In the genomic region with DNA sequence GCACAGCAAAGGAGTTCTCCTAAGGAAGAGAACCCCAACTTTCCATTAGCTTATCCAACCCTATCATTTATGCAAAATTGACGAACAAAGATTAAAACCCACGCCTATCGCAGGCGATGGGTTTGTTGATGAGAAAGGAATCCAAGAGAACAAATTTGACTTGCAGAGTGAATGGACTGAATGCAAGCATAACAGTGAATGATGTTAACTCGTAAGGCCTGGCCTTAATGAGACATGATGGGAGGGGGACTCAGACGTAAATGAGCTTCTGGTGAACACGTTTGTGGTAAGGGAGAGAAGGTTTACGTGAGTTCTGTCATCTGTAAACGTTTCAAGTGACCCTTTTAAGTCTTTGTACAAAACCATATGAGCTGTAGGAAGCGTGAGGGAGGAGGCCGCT, we compare ENCODE assay signal across 9 mouse cellular contexts. TPM values are rescaled to one million over a fixed set of nuclear protein-coding genes. Genes with fewer than 3 reads are reported as not detected.
A peak's percentile ranks its signal among the peaks of the same experiment; 100 is the strongest.
DNase-seq lines count a peak whose midpoint lies in the region; ATAC-seq and TF ChIP-seq lines count a peak whose summit lies in the region.
"Had no signal": no experiment of that assay in that cellular context is flagged by ENCODE, and none has a peak within 500 bp of the region (broad histone marks: within the 10 kb centered on the region; RNA-seq: fewer than 3 reads in every experiment).

No protein-coding gene starts in this region.

- TF ChIP-seq POLR2A in myocyte (IDR thresholded peaks at IDR 0.05; ENCODE audit: insufficient read length, low read depth) = no peak

- H3K9me3 ChIP-seq in forebrain, embryonic 13.5 days (replicated peaks) = 0 out of 2 replicates have a peak, but pooled peaks cover 4% of the 10 kb centered on the region
- no peaks in the 10 kb centered on the region for H3K9me3 ChIP-seq in intestine, postnatal 0 days (ENCODE audit: control insufficient read depth)

- H3K79me2 ChIP-seq in myocyte (ENCODE audit: control insufficient read depth, insufficient read depth) = no peaks in the 10 kb centered on the region

- peak overlapping the region; percentile 72; the same call in 1 of the 2 replicates for H3K9ac ChIP-seq in forebrain, embryonic 13.5 days
- H3K9ac ChIP-seq in intestine, postnatal 0 days (ENCODE audit: low read depth, low read length) = no peak overlapping the region

- peak overlapping the region; percentile 67 for H3K4me3 ChIP-seq in layer of hippocampus, adult 2 months
- peak overlapping the region; percentile 59 for H3K4me3 ChIP-seq in forebrain, embryonic 13.5 days
- peak overlapping the region; percentile 56; the same call in 1 of the 2 replicates for H3K4me3 ChIP-seq in intestine, postnatal 0 days (ENCODE audit: low read depth, low read length)
- H3K4me3 ChIP-seq in myocyte = peak overlapping the region; percentile 1

- no peak for DNase-seq in layer of hippocampus, adult 2 months (ENCODE audit: low spot score in 2 of 2)
- DNase-seq in layer of hippocampus, postnatal 14 days (ENCODE audit: low spot score in 2 of 2) = no peak
- DNase-seq in right cerebral cortex, postnatal 25 days = no peak
- no peak for DNase-seq in cerebellum, adult 18-20 months
- DNase-seq in gastrocnemius, adult 8-10 months (ENCODE audit: low spot score in 2 of 2) = no peak
- DNase-seq: lung, postnatal 14 days had no signal

- WGBS in forebrain, embryonic 13.5 days = 3% methylated on average over 11 of the region's 11 CpGs
- 32% methylated on average over 11 of the region's 11 CpGs for WGBS in intestine, postnatal 0 days

- H3K4me1 ChIP-seq in forebrain, embryonic 13.5 days = peaks cover 31% of the 10 kb centered on the region
- H3K4me1 ChIP-seq in intestine, postnatal 0 days (replicated peaks; ENCODE audit: control insufficient read depth, insufficient read depth, low read length) = no peaks in the 10 kb centered on the region; the same call in 1 of the 2 replicates

- no peak for TF ChIP-seq CTCF in layer of hippocampus, adult 2 months (conservative IDR thresholded peaks at IDR 0.05)
- no peak for TF ChIP-seq CTCF in intestine, postnatal 0 days (IDR thresholded peaks at IDR 0.05; ENCODE audit: low read depth)

- 0 out of 2 replicates have a peak, but pooled peaks cover 5% of the 10 kb centered on the region for H3K27me3 ChIP-seq in forebrain, embryonic 13.5 days
- peaks cover 21% of the 10 kb centered on the region; the same call in 1 of the 2 replicates for H3K27me3 ChIP-seq in intestine, postnatal 0 days (replicated peaks; ENCODE audit: control insufficient read depth, insufficient read depth, low read length)
- H3K27me3 ChIP-seq in myocyte (ENCODE audit: control insufficient read depth, insufficient read depth, insufficient read length) = no peaks in the 10 kb centered on the region

- ATAC-seq in forebrain, embryonic 13.5 days = peak; percentile 22; the same call in 1 of the 2 replicates
- no peak for ATAC-seq in intestine, postnatal 0 days

- no peak overlapping the region for H3K27ac ChIP-seq in layer of hippocampus, adult 2 months
- H3K27ac ChIP-seq in forebrain, embryonic 13.5 days = no peak overlapping the region
- H3K27ac ChIP-seq in intestine, postnatal 0 days (ENCODE audit: low read depth, low read length) = no peak overlapping the region

- H3ac ChIP-seq in myocyte (ENCODE audit: control insufficient read depth, insufficient read length) = no peak overlapping the region

- H3K4me2 ChIP-seq in forebrain, embryonic 13.5 days = peak overlapping the region; percentile 97
- H3K4me2 ChIP-seq in intestine, postnatal 0 days (replicated peaks; ENCODE audit: low read depth) = peak overlapping the region; percentile 95
- H3K4me2 ChIP-seq in myocyte (ENCODE audit: low read depth) = peak overlapping the region; percentile 68

- H3K36me3 ChIP-seq in forebrain, embryonic 13.5 days (ENCODE audit: poor library complexity, severe bottlenecking) = no peaks in the 10 kb centered on the region
- H3K36me3 ChIP-seq in intestine, postnatal 0 days (ENCODE audit: control insufficient read depth, insufficient read depth) = no peaks in the 10 kb centered on the region
- H3K36me3 ChIP-seq in myocyte (ENCODE audit: control insufficient read depth, insufficient read depth) = no peaks in the 10 kb centered on the region

TF ChIP-seq in myocyte, 11 proteins besides CTCF, POLR2A, EP300 and RAD21:
- no peak for TF ChIP-seq E2F4 (IDR thresholded peaks at IDR 0.05; ENCODE audit: insufficient read depth)
- TF ChIP-seq CEBPB (IDR thresholded peaks at IDR 0.05; ENCODE audit: insufficient read depth, poor library complexity, severe bottlenecking) = no peak
- no peak for TF ChIP-seq POLR2AphosphoS2 (IDR thresholded peaks at IDR 0.05; ENCODE audit: insufficient read length, low read depth)
- no peak for TF ChIP-seq REST (IDR thresholded peaks at IDR 0.05; ENCODE audit: insufficient read depth, insufficient read length)
- TF ChIP-seq SRF (IDR thresholded peaks at IDR 0.05; ENCODE audit: control insufficient read depth, insufficient read length, low read depth) = no peak
- no peak for TF ChIP-seq USF1 (IDR thresholded peaks at IDR 0.05; ENCODE audit: low read depth)

RNA-seq across cellular contexts. Expression of gene Intu, which starts 1.2 kb away (rescaled TPM):
- 1 to 10 TPM; 5.1 to 7.3 TPM for total RNA-seq in layer of hippocampus, adult 2 months (2021)
- 1 to 10 TPM; 5.2 to 5.5 TPM for total RNA-seq in layer of hippocampus, postnatal 14 days (2021)
- 4.2 and 5.4 TPM in 2 replicates for polyA plus RNA-seq in forebrain, embryonic 13.5 days (2015; fragmentation: Nextera tagmentation; extraction: Ambion mirVana)
- 1.0 and 1.2 TPM in 2 replicates for polyA plus RNA-seq in intestine, postnatal 0 days (2015; fragmentation: Nextera tagmentation; extraction: Ambion mirVana)
- polyA plus RNA-seq in myocyte (2012; fragmentation: generic; extraction: Trizol) = 2.7 TPM
- 1 to 10 TPM; 1.3 to 3.6 (median 1.6) TPM for total RNA-seq in gastrocnemius, adult 8-10 months (2022)

Comparison
In these comparisons a context has a peak if more than half of its experiments do, and no peak if none do; other contexts are left out.
1. H3K4me3 ChIP-seq: peak in every context shown above with its lines; median percentile 67 in layer of hippocampus, adult 2 months; 59 in forebrain, embryonic 13.5 days; 56 in intestine, postnatal 0 days; 1 in myocyte.